Mouse (Mus musculus): Measurements from ENCODE around the gene Usp19. TPM values are rescaled to one million over a fixed set of nuclear protein-coding genes. Genes with fewer than 3 reads are reported as not detected.

The Usp19 gene
- polyA plus RNA-seq, 1 experiment = 87.1 TPM

DNA sequence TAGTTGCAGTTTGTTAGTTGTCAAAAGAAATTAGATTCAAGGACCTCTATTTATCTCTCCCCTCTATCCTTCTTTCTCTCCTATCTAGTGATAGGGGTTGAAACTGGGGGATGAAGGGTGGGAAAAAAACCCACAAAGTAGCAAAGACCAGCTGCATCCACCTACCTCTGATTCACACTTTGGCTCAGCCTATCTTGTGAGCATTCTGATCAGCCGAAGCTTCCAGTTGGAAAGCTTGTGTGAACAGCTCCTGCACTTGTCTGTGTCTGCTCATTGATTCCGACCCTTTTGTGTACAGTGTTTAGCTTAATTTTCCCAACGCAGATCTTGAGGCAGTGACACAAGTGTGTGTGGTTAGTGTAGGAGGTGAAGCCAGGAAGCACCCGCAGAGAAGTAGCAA, 36.9 kb upstream of the Usp19 start:
- H3K4me1 ChIP-seq (ENCODE audit: control insufficient read depth, insufficient read depth, low read length) = peaks cover 6% of the 10 kb centered on the region; the same call in 1 of the 2 replicates
- no peak for TF ChIP-seq CTCF (IDR thresholded peaks at IDR 0.05; ENCODE audit: low read depth, low read length)
- TF ChIP-seq POLR2A (IDR thresholded peaks at IDR 0.05; ENCODE audit: borderline replicate concordance, low read depth, low read length) = no peak
- no peak overlapping the region for H3K27ac ChIP-seq (ENCODE audit: insufficient read depth, low read depth, low read length)
- H3K4me3 ChIP-seq (ENCODE audit: insufficient read depth, low read length) = no peak overlapping the region

DNA sequence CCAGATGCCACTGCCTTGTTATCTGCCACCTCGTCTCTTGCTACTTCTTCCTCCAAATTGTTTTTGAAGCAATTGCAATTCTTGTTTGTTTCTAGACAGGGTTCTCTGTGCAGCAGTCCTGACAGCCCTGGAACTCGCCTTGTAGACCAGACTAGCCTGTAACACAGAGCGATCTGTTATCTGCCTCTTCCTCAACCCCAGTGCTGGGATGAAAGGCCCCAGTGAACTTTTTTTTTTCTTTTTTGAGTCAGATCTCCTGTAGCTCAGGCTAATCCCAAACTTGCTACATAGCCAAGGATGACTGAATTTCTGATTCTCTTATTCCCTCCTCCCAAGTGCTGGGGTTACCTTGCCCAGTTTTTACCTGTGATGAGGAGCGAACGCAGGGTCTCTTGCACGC, 36.0 kb upstream of the Usp19 start:
- Histone ChIP-seq H3K27ac (ENCODE audit: insufficient read depth, low read depth, low read length) (no peak overlapping the region), H3K4me3 (ENCODE audit: insufficient read depth, low read length) (no peak overlapping the region), H3K4me1 (ENCODE audit: control insufficient read depth, insufficient read depth, low read length) (peaks cover 8% of the 10 kb centered on the region)
- TF ChIP-seq CTCF (IDR thresholded peaks at IDR 0.05; ENCODE audit: low read depth, low read length) (no peak), POLR2A (IDR thresholded peaks at IDR 0.05; ENCODE audit: borderline replicate concordance, low read depth, low read length) (no peak)

DNA sequence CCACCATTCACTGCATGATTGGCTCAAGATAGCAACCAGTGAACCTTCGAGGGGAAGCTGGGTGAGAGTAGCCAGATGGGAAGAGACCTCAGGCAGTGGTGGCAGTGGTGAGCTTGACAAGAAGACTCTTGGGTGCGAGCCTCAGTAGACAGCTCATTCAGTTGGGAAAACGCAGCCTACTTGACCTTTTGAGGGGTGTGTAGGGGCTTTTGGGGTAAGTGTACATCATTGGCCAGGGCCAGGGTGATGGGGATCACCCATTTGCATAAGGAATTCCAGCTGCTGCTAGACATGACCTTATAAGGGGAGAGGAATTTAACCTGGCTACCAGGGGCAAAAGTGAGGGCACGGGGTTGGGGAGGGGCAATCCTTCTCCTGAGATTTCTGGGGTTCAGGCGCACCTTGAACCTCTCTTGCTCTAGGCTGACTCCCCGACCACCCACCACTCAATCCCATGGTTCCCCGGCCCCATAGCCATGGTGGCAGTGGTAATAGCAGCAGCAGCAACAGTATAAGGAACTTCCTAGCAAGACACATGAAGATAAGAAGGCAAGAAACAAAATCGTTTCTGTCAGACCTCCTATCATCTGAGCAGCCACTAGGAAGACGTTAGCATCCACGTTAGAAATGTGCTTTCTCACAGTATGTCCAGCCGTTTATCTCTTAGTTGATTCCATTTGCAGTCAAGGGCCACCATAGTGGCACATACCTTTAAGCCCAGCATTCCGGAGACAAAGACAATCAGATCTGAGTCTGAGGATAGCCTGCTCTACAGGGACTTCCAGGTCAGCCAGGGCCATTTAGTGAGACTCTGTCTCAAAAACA, 34.4 kb upstream of the Usp19 start:
- Histone ChIP-seq H3K4me1 (ENCODE audit: control insufficient read depth, insufficient read depth, low read length) (peaks cover 12% of the 10 kb centered on the region), H3K4me3 (ENCODE audit: insufficient read depth, low read length) (no peak overlapping the region), H3K27ac (ENCODE audit: insufficient read depth, low read depth, low read length) (no peak overlapping the region)
- no peak for TF ChIP-seq CTCF (IDR thresholded peaks at IDR 0.05; ENCODE audit: low read depth, low read length)
- no peak for TF ChIP-seq POLR2A (IDR thresholded peaks at IDR 0.05; ENCODE audit: borderline replicate concordance, low read depth, low read length)

DNA sequence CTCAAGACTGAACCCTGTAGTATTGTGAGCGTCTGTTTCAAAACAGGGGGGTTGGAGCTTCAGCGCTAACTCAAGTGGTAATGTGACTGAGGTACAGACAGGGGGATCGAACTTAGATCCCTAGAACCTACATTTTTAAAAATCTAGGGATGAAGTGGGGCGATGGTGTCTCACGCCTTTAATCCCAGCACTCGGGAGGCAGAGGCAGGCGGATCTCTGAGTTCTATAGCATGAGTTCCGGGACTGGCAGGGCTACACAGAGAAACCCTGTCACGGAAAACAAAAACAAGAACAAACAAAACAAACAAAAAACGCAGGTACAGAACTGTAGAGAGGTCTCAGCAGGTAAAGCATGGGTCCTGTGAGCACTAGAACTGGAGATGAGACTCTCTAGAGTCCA, 33.4 kb upstream of the Usp19 start:
- Histone ChIP-seq H3K4me1 (ENCODE audit: control insufficient read depth, insufficient read depth, low read length) (peaks cover 21% of the 10 kb centered on the region), H3K4me3 (ENCODE audit: insufficient read depth, low read length) (no peak overlapping the region)
- no peak for TF ChIP-seq CTCF (IDR thresholded peaks at IDR 0.05; ENCODE audit: low read depth, low read length)
- no peak for TF ChIP-seq POLR2A (IDR thresholded peaks at IDR 0.05; ENCODE audit: borderline replicate concordance, low read depth, low read length)

DNA sequence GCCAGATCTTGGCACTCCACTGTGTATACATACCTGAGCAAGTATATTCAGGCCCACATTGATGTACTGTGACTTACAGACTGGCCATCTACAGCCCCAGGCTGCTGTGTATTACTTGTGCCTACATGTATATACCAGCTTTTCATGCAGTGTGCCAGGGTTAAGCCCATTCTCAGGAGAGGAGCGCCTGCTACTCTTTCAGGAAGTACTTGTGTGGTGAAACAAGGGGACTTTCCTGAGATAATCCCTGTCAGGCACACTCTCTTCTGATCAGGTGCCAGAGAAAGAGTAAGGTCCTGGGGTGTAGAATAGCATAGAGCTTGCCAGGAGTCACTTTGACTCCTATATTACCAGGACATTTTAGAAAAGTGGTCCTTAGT, 30.5 kb upstream of the Usp19 start:
- peak overlapping the region; percentile 45 for H3K27ac ChIP-seq (ENCODE audit: insufficient read depth, low read depth, low read length)

More for the DNA sequence above, 33.4 kb upstream of the Usp19 start:
- H3K27ac ChIP-seq (ENCODE audit: insufficient read depth, low read depth, low read length) = no peak overlapping the region

DNA sequence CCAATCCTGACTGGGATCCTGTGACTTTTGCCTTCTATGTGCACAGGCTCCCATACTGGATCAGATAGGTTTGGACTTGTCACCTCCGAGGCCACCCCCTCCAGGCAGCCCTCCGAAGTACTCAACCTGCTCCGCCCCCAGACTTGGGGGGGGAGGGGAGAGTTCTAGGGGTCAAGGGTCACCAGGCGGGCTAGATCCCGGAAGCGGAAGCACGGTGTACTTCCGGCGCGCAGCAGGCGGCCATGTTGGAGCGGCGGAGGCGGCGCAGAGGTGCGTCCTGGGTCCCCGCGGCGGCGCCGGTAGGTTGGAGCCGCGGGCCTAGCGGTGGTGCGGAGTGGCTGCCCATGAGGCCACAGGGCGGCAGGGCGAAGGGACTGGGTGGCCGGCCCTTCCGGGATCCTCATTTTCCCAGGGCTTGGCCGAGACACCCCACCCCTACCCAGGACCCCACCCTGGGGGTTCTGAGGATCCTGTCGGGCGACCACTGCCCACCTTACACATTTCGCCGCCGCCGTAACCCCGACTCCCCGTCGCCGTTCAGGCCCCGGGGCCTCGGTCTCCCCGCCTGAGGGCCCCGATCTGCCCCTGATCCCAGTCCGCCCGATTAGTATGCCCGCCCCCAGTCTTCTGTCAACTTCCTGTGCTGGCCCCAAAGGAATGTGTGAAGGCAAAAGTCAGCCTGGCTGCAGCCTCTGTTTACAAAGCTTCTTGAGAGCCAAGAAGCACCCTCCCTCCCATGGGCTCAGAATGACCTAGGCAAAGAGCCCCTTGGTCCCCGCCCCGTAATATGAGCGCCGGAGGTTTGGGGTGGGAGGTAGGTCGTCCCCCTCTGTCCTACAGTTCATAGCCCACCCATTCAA, 29.9 kb upstream of the Usp19 start, which contains the start of gene Ccdc71:
Gene Ccdc71, plus strand, starts transcription at position 209 of the 860 bp plus-strand sequence.
- TF ChIP-seq POLR2A (IDR thresholded peaks at IDR 0.05; ENCODE audit: borderline replicate concordance, low read depth, low read length) (no peak), CTCF (IDR thresholded peaks at IDR 0.05; ENCODE audit: low read depth, low read length) (no peak)
- Histone ChIP-seq H3K4me3 (ENCODE audit: insufficient read depth, low read length) (peak within 1 kb of the TSS; percentile 73), H3K4me1 (ENCODE audit: control insufficient read depth, insufficient read depth, low read length) (peaks cover 21% of the 10 kb centered on the region), H3K27ac (ENCODE audit: insufficient read depth, low read depth, low read length) (peak within 1 kb of the TSS; percentile 49)

More for the DNA sequence above, 30.5 kb upstream of the Usp19 start:
- Histone ChIP-seq H3K4me3 (ENCODE audit: insufficient read depth, low read length) (peak overlapping the region; percentile 73; the same call in 1 of the 2 replicates), H3K4me1 (ENCODE audit: control insufficient read depth, insufficient read depth, low read length) (peaks cover 21% of the 10 kb centered on the region)
- no peak for TF ChIP-seq POLR2A (IDR thresholded peaks at IDR 0.05; ENCODE audit: borderline replicate concordance, low read depth, low read length)
- no peak for TF ChIP-seq CTCF (IDR thresholded peaks at IDR 0.05; ENCODE audit: low read depth, low read length)

DNA sequence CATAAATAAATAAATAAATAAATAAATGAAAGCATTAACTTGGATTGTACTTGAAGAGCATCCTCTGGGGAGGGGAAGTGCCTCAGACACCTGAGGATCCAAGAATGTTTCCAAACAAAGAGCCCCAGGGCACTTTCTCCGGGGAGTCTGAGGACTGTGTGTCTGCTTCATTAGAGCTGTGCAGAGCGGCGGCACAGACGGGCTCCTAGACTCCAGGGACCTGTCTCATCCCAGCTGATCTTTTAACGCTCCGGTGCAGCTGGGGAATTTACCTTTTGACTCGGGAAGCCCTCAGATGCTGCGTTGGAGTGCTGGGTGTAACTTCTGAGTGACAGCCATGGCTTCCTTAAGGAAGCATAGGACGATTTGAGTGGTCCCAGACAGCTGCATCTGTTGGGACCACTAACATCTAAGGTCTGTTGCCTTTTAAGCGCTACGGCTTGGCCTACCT, 29.2 kb upstream of the Usp19 start, which contains the start of gene Klhdc8b:
Gene Klhdc8b, minus strand, starts transcription at position 401 of the 451 bp plus-strand sequence.
- peak within 1 kb of the TSS; percentile 49 for H3K27ac ChIP-seq (ENCODE audit: insufficient read depth, low read depth, low read length)
- TF ChIP-seq POLR2A (IDR thresholded peaks at IDR 0.05; ENCODE audit: borderline replicate concordance, low read depth, low read length) = no peak
- peak within 1 kb of the TSS; percentile 73 for H3K4me3 ChIP-seq (ENCODE audit: insufficient read depth, low read length)
- peaks cover 21% of the 10 kb centered on the region for H3K4me1 ChIP-seq (ENCODE audit: control insufficient read depth, insufficient read depth, low read length)

DNA sequence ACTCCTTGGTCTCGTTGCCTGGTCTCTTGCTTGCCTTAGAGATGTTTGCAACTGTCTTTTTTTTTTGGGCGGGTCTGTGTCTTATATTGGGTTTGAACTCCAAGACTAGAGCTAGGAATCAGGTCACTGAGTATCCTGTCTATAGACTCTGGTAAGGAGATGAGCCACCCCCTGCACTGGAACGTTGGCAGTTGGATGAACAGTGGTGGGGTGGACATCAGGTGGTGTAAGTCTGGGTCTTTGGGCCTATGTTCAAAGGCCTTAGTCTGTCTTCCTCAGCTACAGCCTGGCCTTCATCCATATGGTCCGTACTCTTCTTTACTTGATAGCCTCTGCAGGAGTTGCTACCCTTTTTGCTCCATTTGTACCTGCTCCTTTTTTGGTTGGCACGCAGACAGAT, 28.7 kb upstream of the Usp19 start:
- peaks cover 21% of the 10 kb centered on the region for H3K4me1 ChIP-seq (ENCODE audit: control insufficient read depth, insufficient read depth, low read length)
- H3K27ac ChIP-seq (ENCODE audit: insufficient read depth, low read depth, low read length) = no peak overlapping the region
- peak overlapping the region; percentile 73 for H3K4me3 ChIP-seq (ENCODE audit: insufficient read depth, low read length)
- TF ChIP-seq POLR2A (IDR thresholded peaks at IDR 0.05; ENCODE audit: borderline replicate concordance, low read depth, low read length) (no peak), CTCF (IDR thresholded peaks at IDR 0.05; ENCODE audit: low read depth, low read length) (no peak)

DNA sequence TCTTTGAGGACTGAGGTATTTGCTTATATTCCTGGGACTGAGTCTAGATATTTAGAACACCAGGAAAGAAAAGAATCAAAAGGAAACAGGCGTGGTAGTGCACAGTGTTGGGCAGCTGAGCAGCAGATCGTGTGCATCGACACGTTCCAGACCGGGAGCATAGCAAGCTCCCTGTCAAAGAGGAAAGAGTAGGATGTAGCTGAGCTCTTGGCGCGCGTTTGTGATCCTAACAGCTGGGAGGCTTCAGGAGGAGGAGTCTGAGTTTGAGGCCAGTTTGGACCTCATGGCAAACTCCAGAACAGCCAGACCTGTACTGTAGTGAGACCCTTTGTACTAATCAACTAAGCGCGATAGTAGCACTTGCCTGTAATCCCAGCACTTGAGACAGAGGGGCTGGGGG, 28.2 kb upstream of the Usp19 start:
- Histone ChIP-seq H3K27ac (ENCODE audit: insufficient read depth, low read depth, low read length) (no peak overlapping the region), H3K4me1 (ENCODE audit: control insufficient read depth, insufficient read depth, low read length) (peaks cover 21% of the 10 kb centered on the region), H3K4me3 (ENCODE audit: insufficient read depth, low read length) (no peak overlapping the region)
- TF ChIP-seq CTCF (IDR thresholded peaks at IDR 0.05; ENCODE audit: low read depth, low read length) = no peak
- no peak for TF ChIP-seq POLR2A (IDR thresholded peaks at IDR 0.05; ENCODE audit: borderline replicate concordance, low read depth, low read length)
